Comparison of ENCODE assay signal across 10 mouse cellular contexts in genomic region chr11:69549060-69549656, GRCm38 (mm10). TPM values are rescaled to one million over a fixed set of nuclear protein-coding genes. Genes with fewer than 3 reads are reported as not detected.
DNase-seq lines count a peak whose midpoint lies in the region; ATAC-seq and TF ChIP-seq lines count a peak whose summit lies in the region.
"Had no signal": no experiment of that assay in that cellular context is flagged by ENCODE, and none has a peak within 500 bp of the region (broad histone marks: within the 10 kb centered on the region; RNA-seq: fewer than 3 reads in every experiment).

TSS of gene Dnah2 (minus strand) at chr11:69549110.

- H3K4me3 ChIP-seq in E14TG2a.4 (replicated peaks; ENCODE audit: low read length): peak within 1 kb of the TSS; percentile 79
- H3K4me3 ChIP-seq in hindbrain, embryonic 12.5 days: no peak within 1 kb of the TSS
- H3K4me3 ChIP-seq in midbrain, embryonic 12.5 days: no peak within 1 kb of the TSS

- no peak for TF ChIP-seq CTCF in E14TG2a.4 (conservative IDR thresholded peaks at IDR 0.05; ENCODE audit: low read length)

- peaks cover 88% of the 10 kb centered on the region for H3K4me1 ChIP-seq in E14TG2a.4 (replicated peaks; ENCODE audit: low read depth, low read length)
- H3K4me1 ChIP-seq in hindbrain, embryonic 12.5 days: peaks cover 68% of the 10 kb centered on the region
- H3K4me1 ChIP-seq in midbrain, embryonic 12.5 days: peaks cover 74% of the 10 kb centered on the region

- H3K36me3 ChIP-seq in E14TG2a.4 (ENCODE audit: insufficient read depth, low read length): no peaks in the 10 kb centered on the region
- H3K36me3 ChIP-seq in hindbrain, embryonic 12.5 days: 0 out of 2 replicates have a peak, but pooled peaks cover 2% of the 10 kb centered on the region
- H3K36me3 ChIP-seq in midbrain, embryonic 12.5 days: no peaks in the 10 kb centered on the region

- no peak for ATAC-seq in hindbrain, embryonic 12.5 days (ENCODE audit: low FRiP score)
- no peak for ATAC-seq in midbrain, embryonic 12.5 days (ENCODE audit: low FRiP score, low read depth)
- ATAC-seq: Patski had no signal

- no peak within 1 kb of the TSS; the same call in 1 of the 2 replicates for H3K9ac ChIP-seq in hindbrain, embryonic 12.5 days
- no peak within 1 kb of the TSS for H3K9ac ChIP-seq in midbrain, embryonic 12.5 days (replicated peaks)

- no peaks in the 10 kb centered on the region for H3K9me3 ChIP-seq in E14TG2a.4 (ENCODE audit: low read length)
- no peaks in the 10 kb centered on the region for H3K9me3 ChIP-seq in hindbrain, embryonic 12.5 days (replicated peaks)
- no peaks in the 10 kb centered on the region for H3K9me3 ChIP-seq in midbrain, embryonic 12.5 days

- intact Hi-C loops in left cerebral cortex, postnatal 10 days (cut with DNase I): no loop called here

- peak within 1 kb of the TSS; percentile 89; the same call in 1 of the 2 replicates for H3K4me2 ChIP-seq in hindbrain, embryonic 12.5 days (replicated peaks)
- no peak within 1 kb of the TSS; the same call in 1 of the 2 replicates for H3K4me2 ChIP-seq in midbrain, embryonic 12.5 days (replicated peaks)

- H3K27ac ChIP-seq in hindbrain, embryonic 12.5 days: peak within 1 kb of the TSS; percentile 89
- H3K27ac ChIP-seq in midbrain, embryonic 12.5 days (replicated peaks): peak within 1 kb of the TSS; percentile 12; the same call in 1 of the 2 replicates

- peak; percentile 39 for DNase-seq in brain, adult 2 months (ENCODE audit: low read depth, low spot score)
- DNase-seq in left cerebral cortex, postnatal 10 days (ENCODE audit: extremely low spot score in 1 of 2, low spot score in 2 of 2): no peak
- no peak for DNase-seq in ovary, adult 18-20 months (ENCODE audit: low spot score)
- DNase-seq in thymus, postnatal 10 days (ENCODE audit: low spot score in 2 of 2): no peak
- DNase-seq: cerebellum, postnatal 25 days; kidney, postnatal 4 days had no signal

- 38% methylated on average over 12 of the region's 12 CpGs for WGBS in hindbrain, embryonic 12.5 days
- WGBS in midbrain, embryonic 12.5 days: 48% methylated on average over 12 of the region's 12 CpGs

- peaks cover 3% of the 10 kb centered on the region; the same call in 1 of the 2 replicates for H3K27me3 ChIP-seq in E14TG2a.4 (ENCODE audit: insufficient read depth, low read length)
- no peaks in the 10 kb centered on the region for H3K27me3 ChIP-seq in hindbrain, embryonic 12.5 days
- H3K27me3 ChIP-seq in midbrain, embryonic 12.5 days: no peaks in the 10 kb centered on the region; the same call in 1 of the 2 replicates
- H3K27me3 ChIP-seq: Patski had no signal

RNA-seq across cellular contexts. Expression of gene Dnah2, which starts in this region (rescaled TPM):
- polyA plus RNA-seq in hindbrain, embryonic 12.5 days (2016; fragmentation: Nextera tagmentation; extraction: Ambion mirVana): 1.4 and 2.5 TPM in 2 replicates
- 1.9 and 2.3 TPM in 2 replicates for polyA plus RNA-seq in midbrain, embryonic 12.5 days (2016; fragmentation: Nextera tagmentation; extraction: Ambion mirVana)
- total RNA-seq in left cerebral cortex, postnatal 10 days (2021): 1 to 10 TPM; 4.2 to 5.7 TPM
